Mouse (Mus musculus): ENCODE data around the gene Sbk1.
"Not testable (repeated sequence)": the region's sequence is repeated elsewhere in the genome, so short reads cannot be mapped to it uniquely, and the experiment has no call there.

The Sbk1 gene

DNA sequence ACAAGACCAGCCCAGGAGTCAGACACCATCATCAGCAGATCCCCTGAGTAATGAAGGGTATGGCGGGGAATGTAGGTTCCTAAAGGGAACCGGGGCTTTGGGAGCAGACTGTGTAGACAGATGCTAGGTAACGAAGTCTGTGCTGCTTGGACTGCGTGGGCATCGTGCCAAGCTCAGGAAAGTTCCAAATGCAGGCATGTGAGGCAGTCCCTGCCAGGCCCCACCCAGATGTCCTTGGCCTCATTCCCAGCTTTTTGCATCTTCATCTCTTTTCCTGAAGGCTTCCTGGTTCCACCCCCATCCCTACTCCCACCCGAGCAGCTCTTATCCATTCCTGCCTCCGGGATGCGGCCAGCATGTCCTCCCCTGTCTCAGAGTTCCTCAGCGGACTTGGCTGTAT lies 6.5 kb upstream of the Sbk1 start:
- DNase-seq, result peak; percentile 87

- DNase-seq, result no peak
Measured at GRCm38 (mm10) chr7:126266372-126266870, 6.0 kb upstream of the Sbk1 start.

GRCm38 (mm10) chr7:126267606-126268005 lies 4.8 kb upstream of the Sbk1 start:
- DNase-seq, result no peak

- DNase-seq, result peak; percentile 56
Measured at GRCm38 (mm10) chr7:126272770-126273311, 422 bp downstream of the Sbk1 start.

DNA sequence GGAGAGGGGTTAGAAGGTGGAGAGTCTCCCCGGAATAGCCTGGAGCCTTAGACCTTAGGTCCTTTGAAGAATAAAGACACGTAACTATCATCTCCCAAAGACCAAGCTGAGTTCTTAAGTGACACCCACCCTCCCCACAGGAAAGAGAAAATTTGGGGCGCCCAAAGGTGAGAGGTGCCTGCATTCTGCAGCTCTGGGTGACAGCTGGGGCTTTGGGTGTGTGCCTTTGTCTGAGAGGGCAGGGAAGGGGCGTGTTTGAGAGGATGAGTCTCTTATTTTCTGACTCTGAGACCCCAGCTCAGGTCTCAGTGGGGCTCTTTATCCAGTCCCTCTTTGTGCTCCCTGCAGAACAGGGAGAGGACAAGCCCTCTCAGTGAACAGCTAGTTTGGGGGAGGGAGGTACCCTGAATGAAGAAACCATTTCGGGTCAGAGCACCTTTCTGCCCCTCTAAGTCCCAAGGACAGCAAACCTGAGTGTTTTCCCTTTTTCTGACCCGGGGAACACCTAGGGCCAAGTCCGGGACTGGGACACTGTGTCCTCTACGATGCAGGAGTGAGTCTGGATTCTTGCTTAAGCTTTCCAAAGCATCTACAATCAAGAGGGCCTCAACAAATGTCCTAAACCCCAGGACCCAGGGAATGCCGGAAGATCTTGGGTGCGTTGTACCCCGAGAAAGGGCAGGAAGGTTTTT lies 1.1 kb downstream of the Sbk1 start:
- no peak for DNase-seq

- no peak for DNase-seq
Measured at GRCm38 (mm10) chr7:126274137-126274536, 1.7 kb downstream of the Sbk1 start.

GRCm38 (mm10) chr7:126274626-126275025 lies 2.2 kb downstream of the Sbk1 start:
- DNase-seq, result no peak

DNA sequence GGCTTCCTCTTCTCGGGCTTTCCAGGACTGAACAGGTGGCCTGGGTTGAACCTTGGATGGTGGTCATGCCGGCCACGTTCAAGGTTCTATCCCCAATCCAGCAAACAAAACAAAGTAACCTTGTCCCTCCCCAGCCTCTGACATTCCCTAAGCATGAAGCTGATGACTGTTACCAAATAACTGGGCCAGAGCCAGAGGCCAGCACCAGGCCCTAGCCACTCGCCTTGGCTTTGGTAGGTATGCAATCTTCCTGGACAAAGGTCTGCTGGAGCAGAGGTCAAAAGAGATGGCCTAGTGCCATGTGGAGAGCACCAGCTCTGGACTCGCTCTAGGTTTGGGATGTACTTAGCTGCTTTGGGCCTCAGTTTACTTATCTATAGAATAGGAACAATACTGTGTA lies 3.3 kb downstream of the Sbk1 start:
- DNase-seq, result no peak

GRCm38 (mm10) chr7:126276297-126276696 lies 3.9 kb downstream of the Sbk1 start:
- DNase-seq, result no peak

DNA sequence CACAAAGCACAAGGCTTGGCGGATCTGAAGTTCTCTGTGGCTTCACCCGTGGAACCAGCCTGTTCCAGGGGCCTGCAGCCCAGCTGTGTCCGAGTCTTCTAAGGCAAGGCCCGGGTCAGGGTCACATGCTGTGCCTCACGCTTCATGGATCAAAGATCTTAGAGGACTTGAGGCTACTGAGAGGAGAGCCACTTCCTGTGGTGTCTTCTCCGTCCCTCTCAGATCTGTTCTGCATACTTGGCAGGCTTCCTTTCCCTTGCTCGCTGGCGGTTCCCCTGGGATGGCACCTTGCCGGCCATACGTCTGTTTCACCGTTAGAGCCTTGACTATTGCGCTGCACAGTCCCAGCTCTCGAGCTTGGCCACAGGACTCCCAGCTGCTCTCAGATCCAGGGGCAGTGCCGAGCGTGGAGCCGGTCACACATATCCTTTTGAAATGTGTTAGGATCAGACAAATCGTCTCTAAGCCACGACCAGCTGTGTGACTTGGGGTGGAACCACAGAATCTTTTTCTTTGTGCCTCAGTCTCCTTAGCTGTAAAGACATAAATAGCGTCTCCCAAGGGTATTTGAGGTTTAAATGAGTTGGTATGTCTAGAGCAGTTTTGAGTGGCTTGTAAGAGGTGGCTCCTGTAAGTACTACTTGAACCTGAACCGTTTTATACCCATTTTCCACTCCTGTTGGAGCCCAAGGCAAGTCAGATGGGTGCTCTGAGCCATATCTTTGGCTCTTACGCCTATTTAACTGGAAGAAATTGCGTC lies 5.3 kb downstream of the Sbk1 start:
- no peak for DNase-seq

GRCm38 (mm10) chr7:126278799-126279198 lies 6.4 kb downstream of the Sbk1 start:
- no peak for DNase-seq

GRCm38 (mm10) chr7:126279774-126280482 lies 7.5 kb downstream of the Sbk1 start:
- DNase-seq, result no peak

DNA sequence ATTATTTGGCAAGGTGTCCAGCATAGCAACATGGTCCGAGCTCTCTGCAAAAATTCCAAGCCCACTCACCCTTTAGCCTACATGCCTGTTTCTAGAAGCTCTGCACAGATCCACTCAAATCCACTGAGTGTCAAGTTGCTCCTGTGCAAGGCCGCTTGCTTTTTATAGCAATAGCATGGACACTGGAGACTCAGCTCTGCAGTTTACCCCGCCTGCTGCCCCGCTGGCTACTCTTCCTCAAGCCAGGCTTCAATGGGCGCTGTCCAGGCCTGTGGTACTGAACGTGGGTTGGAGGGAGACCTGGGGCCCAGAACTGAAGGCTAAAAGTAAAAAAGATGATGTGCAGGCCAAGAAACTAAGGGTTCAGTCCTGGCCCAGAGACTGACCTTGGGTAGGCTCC lies 8.3 kb downstream of the Sbk1 start:
- DNase-seq, result no peak

DNA sequence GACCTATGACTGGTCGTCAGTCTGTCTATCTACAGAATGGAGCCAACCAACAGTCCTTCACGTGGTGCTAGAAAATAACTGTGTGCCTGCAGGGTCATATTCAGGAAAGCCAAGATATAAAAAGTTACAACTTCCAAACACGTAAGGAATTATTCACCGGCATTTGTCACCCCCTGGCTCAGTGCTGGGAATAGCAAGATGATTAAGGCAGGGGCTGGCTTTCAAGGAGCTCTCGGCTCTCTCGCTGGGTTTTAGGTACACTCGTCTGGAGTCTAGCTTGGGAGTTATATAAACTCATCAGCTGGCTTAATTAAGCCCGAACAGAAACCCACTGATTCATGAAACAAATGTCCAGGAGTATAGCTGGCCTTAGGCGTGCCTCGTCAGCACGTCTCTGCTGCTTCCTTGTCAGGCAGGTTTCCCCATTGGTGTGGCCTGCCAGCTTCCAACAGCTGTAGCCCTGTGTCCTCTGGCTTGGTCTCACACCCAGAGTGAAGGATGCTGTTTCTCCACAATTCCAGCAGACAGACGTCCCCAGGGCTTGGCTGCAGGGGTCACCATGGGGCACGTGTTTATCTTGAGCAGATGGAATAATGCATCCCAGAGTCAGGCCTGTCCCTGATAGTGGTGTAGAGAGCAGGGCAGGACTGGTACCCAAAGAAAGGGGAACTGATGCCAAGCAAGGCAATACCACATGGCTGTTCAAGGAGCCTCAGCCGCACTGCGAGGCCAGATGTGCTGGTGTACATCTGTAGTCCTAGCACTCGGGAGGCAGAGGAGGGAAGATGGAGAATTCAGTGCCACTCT lies 9.7 kb downstream of the Sbk1 start:
- DNase-seq, result no peak

- not testable (repeated sequence) for DNase-seq
Measured at GRCm38 (mm10) chr7:126282683-126282990, 10.2 kb downstream of the Sbk1 start.

DNA sequence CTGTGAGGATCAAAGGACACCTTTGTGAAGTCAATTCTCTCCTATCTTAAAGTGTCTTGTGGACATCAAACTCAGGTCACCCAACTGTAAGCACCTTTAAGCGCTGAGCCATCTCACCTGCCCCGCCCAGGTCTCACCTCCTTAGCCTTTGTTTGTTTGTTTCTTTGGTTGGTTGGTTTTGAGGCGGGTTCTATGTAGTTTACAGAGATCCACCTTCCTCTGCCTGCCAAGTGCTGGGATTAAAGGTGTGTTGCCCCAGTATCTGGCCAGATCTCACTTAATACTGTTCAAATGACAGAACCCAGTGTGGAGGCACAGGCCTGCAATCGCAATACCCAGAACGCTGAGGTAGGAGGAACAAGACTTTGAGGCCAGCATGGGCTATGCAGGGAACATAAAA lies 11.6 kb downstream of the Sbk1 start:
- DNase-seq, result no peak

GRCm38 (mm10) chr7:126284441-126284840 lies 12.0 kb downstream of the Sbk1 start:
- DNase-seq, result no peak

DNA sequence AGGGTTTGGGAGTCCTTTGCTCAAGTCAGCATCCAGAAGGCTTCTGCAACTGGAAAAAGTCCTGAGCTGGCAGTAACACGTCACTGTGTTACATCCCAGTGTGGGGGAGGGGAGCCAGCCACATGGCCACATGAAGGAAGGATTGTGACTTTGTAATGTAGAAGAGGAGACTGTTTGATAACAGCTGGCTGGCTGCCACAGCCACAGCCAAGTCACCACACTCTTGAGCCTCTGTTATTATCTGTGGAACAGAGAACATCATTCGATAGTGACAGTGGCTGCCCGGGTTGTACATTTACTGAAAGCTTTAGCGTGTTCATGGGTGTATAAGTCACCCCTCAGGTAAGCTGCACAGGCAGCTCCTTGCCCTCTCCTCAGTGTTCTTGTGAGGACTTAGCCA lies 12.4 kb downstream of the Sbk1 start:
- DNase-seq, result peak; percentile 59

DNA sequence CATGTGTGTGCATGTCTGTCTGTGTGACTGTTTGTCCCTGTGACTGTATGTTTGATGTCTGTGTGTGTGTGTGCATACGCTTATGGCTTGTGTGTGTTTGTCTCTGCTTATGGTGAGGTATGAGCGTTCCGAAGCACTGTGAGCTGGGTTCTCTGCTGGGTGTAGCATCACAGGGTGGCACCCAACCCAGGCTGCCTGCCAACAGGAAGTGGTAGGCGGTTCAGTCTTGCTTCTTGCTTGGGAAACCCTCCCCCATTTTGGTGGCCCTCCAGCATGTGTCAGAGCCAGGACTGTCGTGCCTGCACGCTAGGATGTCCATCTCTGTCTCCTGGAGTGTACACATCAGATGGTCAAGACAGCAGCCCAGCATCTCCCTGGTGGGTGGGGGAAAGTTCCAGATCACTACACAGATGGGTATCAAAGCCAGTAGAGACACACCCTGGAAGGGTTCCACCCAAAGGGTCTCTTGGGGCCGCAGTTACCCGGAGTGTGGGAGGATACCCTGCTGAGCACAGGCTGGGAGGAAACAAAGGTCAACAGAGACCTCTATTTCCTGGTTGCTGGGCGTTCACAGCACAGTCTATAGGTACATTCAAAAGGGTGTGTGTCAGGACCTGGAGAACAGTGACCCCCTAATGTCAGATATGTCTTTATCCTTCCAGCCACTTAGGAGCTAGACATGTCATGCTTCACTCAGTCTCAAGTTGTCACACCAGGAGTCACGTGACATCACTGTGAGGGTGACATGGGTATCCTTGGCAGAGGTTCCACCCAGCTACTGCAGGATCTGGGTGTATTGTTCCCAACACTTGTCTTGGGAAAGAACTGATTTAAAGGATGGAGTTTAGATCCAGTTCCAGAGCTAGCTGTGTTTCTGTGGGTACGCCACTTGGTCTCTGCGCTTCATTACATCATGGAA lies 13.1 kb downstream of the Sbk1 start:
- DNase-seq, result peak; percentile 56

GRCm38 (mm10) chr7:126286311-126286710 lies 13.9 kb downstream of the Sbk1 start:
- no peak for DNase-seq

- DNase-seq, result peak; percentile 68
Measured at GRCm38 (mm10) chr7:126287493-126288103, 15.2 kb downstream of the Sbk1 start.
